Mouse (Mus musculus): ENCODE measurements around the gene Dcn.

GRCm38 (mm10) chr10:97492367-97492980 lies 13.1 kb downstream of the Dcn start:
- TF ChIP-seq CTCF (IDR thresholded peaks at IDR 0.05; ENCODE audit: borderline replicate concordance, insufficient read depth, low read depth, low read length): no peak
- no peak for TF ChIP-seq POLR2A (IDR thresholded peaks at IDR 0.05; ENCODE audit: borderline replicate concordance, insufficient read depth, low read length)

All from cerebellum, adult 2 months (tissue).